Mouse (Mus musculus) spleen, adult 2 months (tissue): ENCODE measurements around the gene Psmd8.

ENCODE experiments used
- CTCF ChIP-seq: fragments of 200-500 bp; IDR thresholded peaks from 2 replicates; pipeline ENCODE4 v1.5.1; 2011; ENCODE audit warnings: mild to moderate bottlenecking, inconsistent platforms; ENCODE audit not compliant: insufficient read depth, insufficient read length, insufficient replicate concordance; ENCODE audit errors: extremely low read depth
- POLR2A ChIP-seq: fragments of 200-500 bp; IDR thresholded peaks from 2 replicates; pipeline ENCODE4 v1.6.1; 2011; ENCODE audit warnings: low read depth, low read length, inconsistent platforms

DNA sequence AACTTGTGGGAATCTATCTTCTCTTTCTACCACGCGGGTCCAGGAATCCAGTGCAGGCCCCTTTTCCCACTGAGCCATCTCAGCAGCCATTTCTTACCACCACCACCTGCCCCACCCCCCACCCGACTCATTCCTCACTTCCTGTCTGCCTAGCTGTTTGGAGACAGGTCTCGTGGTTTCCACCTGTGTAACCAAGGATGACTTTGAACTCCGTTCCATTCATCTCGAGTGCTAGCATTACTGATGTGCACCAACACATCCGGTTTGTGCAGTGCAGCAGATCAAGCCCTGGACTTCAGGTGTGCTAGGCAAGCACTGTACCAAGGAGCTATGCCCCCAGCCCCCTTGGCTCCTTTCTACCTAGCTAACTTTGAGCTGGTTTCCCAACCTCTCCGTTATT lies 39.1 kb downstream of the Psmd8 start:
- TF ChIP-seq CTCF (no peak), POLR2A (no peak)
